Mouse (Mus musculus) midbrain, embryonic 11.5 days (tissue): ENCODE data around the gene Btc. TPM values are rescaled to one million over a fixed set of nuclear protein-coding genes. Genes with fewer than 3 reads are reported as not detected.

Source experiments
- ATAC-seq: fragments of 200-750 bp; cut with Nextera tagmentation; 2 replicates; pipeline ENCODE4 v1.8.0; 2017; ENCODE audit warnings: moderate TSS enrichment, moderate library complexity; ENCODE audit not compliant: low FRiP score
- DNase-seq: peaks from one replicate; pipeline ENCODE4 v3.0.0; 2015; ENCODE audit warnings: low spot score; ENCODE audit errors: missing footprints
- H3K27ac ChIP-seq: fragments of 300-500 bp; sonication (generic); 2 replicates; pipeline ENCODE4 v1.5.1; 2014; ENCODE audit warnings: low read depth, low read length
- H3K27me3 ChIP-seq: fragments of 300-500 bp; sonication (generic); 2 replicates; pipeline ENCODE4 v1.6.1; 2014; ENCODE audit warnings: mild to moderate bottlenecking, low read length, moderate library complexity, mixed read lengths; ENCODE audit not compliant: control insufficient read depth, insufficient read depth
- H3K36me3 ChIP-seq: fragments of 300-500 bp; sonication (generic); 2 replicates; pipeline ENCODE4 v1.6.1; 2014; ENCODE audit warnings: mild to moderate bottlenecking, low read length, moderate library complexity, mixed read lengths; ENCODE audit not compliant: control insufficient read depth, insufficient read depth
- H3K4me1 ChIP-seq: fragments of 300-500 bp; sonication (generic); 2 replicates; pipeline ENCODE4 v1.6.1; 2014; ENCODE audit warnings: low read length; ENCODE audit not compliant: control insufficient read depth, insufficient read depth
- H3K4me2 ChIP-seq: fragments of 300-500 bp; sonication (generic); 2 replicates; pipeline ENCODE4 v1.6.1; 2014; ENCODE audit warnings: mild to moderate bottlenecking, moderate library complexity
- H3K4me3 ChIP-seq: fragments of 300-500 bp; sonication (generic); 2 replicates; pipeline ENCODE4 v1.5.1; 2014; ENCODE audit warnings: low read depth, low read length
- H3K9ac ChIP-seq: fragments of 300-500 bp; sonication (generic); 2 replicates; pipeline ENCODE4 v1.6.1; 2014; ENCODE audit warnings: low read length
- H3K9me3 ChIP-seq: fragments of 300-500 bp; sonication (generic); 2 replicates; pipeline ENCODE4 v1.6.1; 2016; ENCODE audit warnings: low read length; ENCODE audit not compliant: control insufficient read depth
- WGBS: fragments of 180-500 bp; shearing (Covaris S2); extraction: QIAGEN DNeasy Blood & Tissue Kit; methylation state at CpG from one replicate; pipeline ENCODE4 v1.1.7; 2014; 5-methylcytosine and 5-hydroxymethylcytosine counted together
- polyA plus RNA-seq: library from polyadenylated mRNA; unstranded; fragments of >200 nt; fragmentation: Nextera tagmentation; extraction: Ambion mirVana; gene quantifications from 2 replicates; pipeline ENCODE4 v1.2.1, GENCODE M21; 2014

Gene Btc
- polyA plus RNA-seq = 0.18 TPM in 1 of 2 replicates, not detected in the other

GRCm38 (mm10) chr5:91402339-91403211, at the start of gene Btc:
Gene Btc (minus strand): TSS chr5:91402994.
- H3K27me3 ChIP-seq = no peaks in the 10 kb centered on the region

GRCm38 (mm10) chr5:91444981-91445517, 42.3 kb upstream of the Btc start:
- Histone ChIP-seq H3K4me2 (no peak overlapping the region), H3K9ac (no peak overlapping the region), H3K36me3 (no peaks in the 10 kb centered on the region), H3K27me3 (no peaks in the 10 kb centered on the region), H3K27ac (no peak overlapping the region), H3K9me3 (no peaks in the 10 kb centered on the region), H3K4me3 (no peak overlapping the region), H3K4me1 (no peaks in the 10 kb centered on the region)
- ATAC-seq = peak; percentile 85
- 44% methylated on average over 3 of the region's 3 CpGs for WGBS
- no peak for DNase-seq

More at GRCm38 (mm10) chr5:91402339-91403211, at the start of gene Btc:
- Histone ChIP-seq H3K4me3 (peak within 1 kb of the TSS; percentile 23; the same call in 1 of the 2 replicates), H3K36me3 (no peaks in the 10 kb centered on the region), H3K9me3 (no peaks in the 10 kb centered on the region), H3K4me2 (peak within 1 kb of the TSS; percentile 44), H3K4me1 (no peaks in the 10 kb centered on the region), H3K27ac (no peak within 1 kb of the TSS), H3K9ac (peak within 1 kb of the TSS; percentile 45; the same call in 1 of the 2 replicates)
- ATAC-seq = peak; percentile 57
- WGBS = 15% methylated on average over 19 of the region's 19 CpGs
- peak; percentile 83 for DNase-seq

GRCm38 (mm10) chr5:91436563-91436962, 33.8 kb upstream of the Btc start:
- no peak overlapping the region for H3K4me2 ChIP-seq
- H3K9me3 ChIP-seq = no peaks in the 10 kb centered on the region
- no peak overlapping the region for H3K27ac ChIP-seq
- 67% methylated on average over 6 of the region's 6 CpGs for whole genome bisulfite sequencing
- ATAC-seq (no peak), DNase-seq (no peak)
- no peaks in the 10 kb centered on the region for H3K36me3 ChIP-seq
- H3K4me3 ChIP-seq = no peak overlapping the region
- H3K9ac ChIP-seq = no peak overlapping the region
- no peaks in the 10 kb centered on the region for H3K27me3 ChIP-seq
- no peaks in the 10 kb centered on the region for H3K4me1 ChIP-seq

GRCm38 (mm10) chr5:91434723-91435658, 32.2 kb upstream of the Btc start:
- H3K4me1 ChIP-seq = no peaks in the 10 kb centered on the region
- H3K27me3 ChIP-seq = no peaks in the 10 kb centered on the region
- WGBS = 77% methylated on average over 6 of the region's 6 CpGs
- H3K9me3 ChIP-seq = no peaks in the 10 kb centered on the region
- no peak overlapping the region for H3K27ac ChIP-seq
- DNase-seq (no peak), ATAC-seq (no peak)
- H3K4me3 ChIP-seq = no peak overlapping the region
- no peaks in the 10 kb centered on the region for H3K36me3 ChIP-seq
- H3K4me2 ChIP-seq = no peak overlapping the region
- H3K9ac ChIP-seq = no peak overlapping the region

GRCm38 (mm10) chr5:91428547-91428946, 25.8 kb upstream of the Btc start:
- no peak for ATAC-seq
- H3K4me2 ChIP-seq = no peak overlapping the region
- no peak overlapping the region for H3K4me3 ChIP-seq
- 51% methylated on average over 8 of the region's 8 CpGs for WGBS
- H3K36me3 ChIP-seq = no peaks in the 10 kb centered on the region
- H3K9me3 ChIP-seq = no peaks in the 10 kb centered on the region
- no peaks in the 10 kb centered on the region for H3K4me1 ChIP-seq
- no peaks in the 10 kb centered on the region for H3K27me3 ChIP-seq
- no peak for DNase-seq
- H3K27ac ChIP-seq = no peak overlapping the region
- H3K9ac ChIP-seq = no peak overlapping the region

GRCm38 (mm10) chr5:91413814-91414213, 11.0 kb upstream of the Btc start:
- no peak for ATAC-seq
- H3K4me2 ChIP-seq = no peak overlapping the region
- WGBS = 90% methylated on average over 8 of the region's 8 CpGs

GRCm38 (mm10) chr5:91404263-91404662, 1.5 kb upstream of the Btc start:
- no peak overlapping the region for H3K4me2 ChIP-seq
- H3K9me3 ChIP-seq = no peaks in the 10 kb centered on the region
- WGBS = 88% methylated on average over 5 of the region's 5 CpGs
- H3K36me3 ChIP-seq = no peaks in the 10 kb centered on the region
- H3K4me1 ChIP-seq = no peaks in the 10 kb centered on the region
- no peak for DNase-seq
- no peak for ATAC-seq
- no peak overlapping the region for H3K4me3 ChIP-seq
- H3K27me3 ChIP-seq = no peaks in the 10 kb centered on the region
- H3K9ac ChIP-seq = no peak overlapping the region
- no peak overlapping the region for H3K27ac ChIP-seq

More at GRCm38 (mm10) chr5:91413814-91414213, 11.0 kb upstream of the Btc start:
- Histone ChIP-seq H3K27ac (no peak overlapping the region), H3K4me3 (no peak overlapping the region), H3K9ac (no peak overlapping the region), H3K27me3 (no peaks in the 10 kb centered on the region), H3K4me1 (no peaks in the 10 kb centered on the region), H3K36me3 (no peaks in the 10 kb centered on the region), H3K9me3 (no peaks in the 10 kb centered on the region)
- no peak for DNase-seq

- Histone ChIP-seq H3K27me3 (no peaks in the 10 kb centered on the region), H3K9ac (no peak overlapping the region), H3K36me3 (no peaks in the 10 kb centered on the region), H3K27ac (no peak overlapping the region), H3K9me3 (no peaks in the 10 kb centered on the region), H3K4me3 (no peak overlapping the region), H3K4me2 (no peak overlapping the region), H3K4me1 (no peaks in the 10 kb centered on the region)
- no peak for DNase-seq
- WGBS = 87% methylated on average over 4 of the region's 4 CpGs
- ATAC-seq = no peak
These were observed 487 bp upstream of the Btc start for GRCm38 (mm10) chr5:91403281-91403680.
